Mouse (Mus musculus): ENCODE measurements at regions not wholly inside any gene's neighbourhood (a gene's known extent, or its start where the extent isn't known, plus 50 kb on each side); places are given as distances from the start of the nearest gene placed in this dataset.

DNA sequence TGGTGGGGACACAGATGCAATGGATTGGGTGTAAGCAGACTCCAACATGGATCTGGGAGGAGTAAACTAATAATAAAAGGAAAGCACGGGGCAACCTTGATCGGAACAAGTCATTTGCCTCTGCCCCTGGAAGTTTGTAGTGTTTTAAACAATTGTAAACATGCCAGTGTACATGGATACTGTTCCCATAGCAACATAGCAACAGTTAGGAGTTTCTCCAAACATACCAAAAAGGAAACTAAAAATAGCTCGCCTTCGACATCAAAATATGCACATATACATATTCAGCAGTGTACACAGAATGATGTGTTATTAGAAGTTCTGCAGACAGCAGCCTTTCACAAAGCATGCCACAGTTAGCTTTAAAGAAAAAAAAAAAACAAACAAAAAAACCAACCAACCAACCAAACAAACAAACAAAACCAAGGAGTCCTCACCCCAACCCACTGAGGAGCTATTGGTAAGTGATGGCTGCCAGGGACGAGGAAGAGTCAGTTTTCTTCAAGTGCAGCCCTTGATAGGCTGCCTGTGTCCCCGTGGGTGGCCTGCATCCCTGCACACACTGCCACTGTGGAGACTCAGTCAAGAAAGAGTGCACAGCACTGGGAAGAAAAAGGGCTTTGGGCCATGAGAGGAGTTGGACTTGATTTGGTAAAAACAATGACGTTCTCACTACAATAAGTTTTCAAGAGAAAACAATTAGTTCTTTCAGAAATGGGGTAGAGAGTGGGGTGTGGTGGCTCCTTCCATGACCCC lies 54.8 kb upstream of the Peli1 start:
- no peak for DNase-seq (ENCODE audit: low spot score in 2 of 2)

DNA sequence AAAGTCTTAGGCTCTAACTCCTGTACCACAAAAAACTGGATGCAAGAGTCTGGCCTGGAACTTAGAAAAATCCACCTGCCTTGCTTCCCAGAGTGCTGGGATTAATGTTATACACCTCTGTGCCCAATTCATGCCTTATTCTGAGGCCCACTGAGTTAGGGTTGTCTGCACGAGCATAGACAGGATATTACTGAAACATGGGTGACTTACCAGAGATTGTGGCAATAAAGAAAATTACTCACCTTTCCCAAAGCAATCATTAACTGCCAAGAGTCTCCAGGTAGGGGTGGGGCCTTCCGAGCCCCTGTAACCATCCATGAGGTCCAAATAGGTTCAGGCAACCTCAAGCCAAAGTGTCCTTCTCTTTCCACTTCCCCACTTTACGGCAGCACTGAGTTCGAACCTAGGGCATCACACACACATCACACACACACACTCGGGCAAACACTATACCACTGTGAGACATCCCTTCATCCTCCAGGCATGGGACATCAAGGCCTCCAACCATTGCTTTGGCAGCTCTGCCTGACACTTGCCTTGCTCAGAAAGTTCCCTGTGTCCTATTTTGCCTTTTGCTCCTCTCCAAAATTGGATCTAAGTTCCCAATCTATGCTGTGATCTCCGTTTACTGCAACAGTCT lies 53.7 kb upstream of the Peli1 start:
- DNase-seq (ENCODE audit: low spot score in 2 of 2) = no peak

DNA sequence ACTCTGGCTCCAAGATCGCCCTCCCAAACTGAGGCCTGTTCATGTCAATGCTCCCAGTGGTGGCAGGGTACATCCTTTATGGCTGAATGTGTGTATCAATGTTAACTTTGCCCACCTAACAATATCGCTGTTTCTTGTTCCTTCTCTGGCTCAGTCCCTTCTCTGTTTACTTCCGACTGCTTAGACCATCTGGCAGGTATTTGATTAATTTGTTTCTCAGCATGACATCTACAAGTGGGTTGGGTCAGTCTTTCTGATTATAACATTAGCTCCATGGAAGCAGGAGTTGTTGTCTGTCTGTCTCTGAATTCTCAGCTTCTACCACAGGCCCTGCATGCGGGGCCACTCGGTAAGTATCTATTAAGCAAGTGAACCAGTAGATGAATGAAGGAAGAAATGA lies 49.9 kb upstream of the Peli1 start:
- no peak for DNase-seq (ENCODE audit: low spot score in 2 of 2)
